Mouse (Mus musculus): ENCODE data around the gene Olfr1113. TPM values are rescaled to one million over a fixed set of nuclear protein-coding genes. Genes with fewer than 3 reads are reported as not detected.
"Not testable (repeated sequence)": the region's sequence is repeated elsewhere in the genome, so short reads cannot be mapped to it uniquely, and the experiment has no call there.

Gene Olfr1113
- polyA plus RNA-seq (2015; fragmentation: Nextera tagmentation; extraction: Ambion mirVana) = not detected in 2 replicates

DNA sequence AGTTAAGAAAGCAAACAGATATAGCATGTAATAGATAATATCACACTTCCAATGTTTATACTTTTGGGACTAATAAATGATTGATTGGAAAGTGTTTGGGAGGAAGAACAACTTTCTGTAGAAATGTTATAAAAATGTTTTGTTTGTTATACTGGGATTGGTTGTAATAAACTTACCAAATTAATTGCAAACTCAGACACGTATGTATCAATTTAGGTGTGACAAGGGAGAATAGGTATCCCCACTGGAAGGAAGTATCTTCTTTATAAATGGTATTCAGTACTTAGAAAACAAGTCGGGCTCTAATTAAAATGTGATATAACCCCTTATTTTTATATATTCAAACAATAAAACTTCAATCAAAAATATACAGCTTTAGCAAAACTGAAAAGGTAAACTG lies at the start of gene Olfr1113:
TSS of gene Olfr1113 (plus strand) at position 301 of the 400 bp plus-strand sequence.
- no peaks in the 10 kb centered on the region for H3K36me3 ChIP-seq (ENCODE audit: insufficient read depth, low read length)
- no peak for ATAC-seq (ENCODE audit: low FRiP score, low TSS enrichment)
- no peaks in the 10 kb centered on the region for H3K4me1 ChIP-seq (ENCODE audit: insufficient read depth, low read length)
- no peaks in the 10 kb centered on the region for H3K9me3 ChIP-seq (ENCODE audit: low read length)
- no peak within 1 kb of the TSS for H3K27ac ChIP-seq (ENCODE audit: low read length)
- no peak within 1 kb of the TSS for H3K9ac ChIP-seq (replicated peaks; ENCODE audit: low read length)
- no peak within 1 kb of the TSS for H3K4me3 ChIP-seq (ENCODE audit: low read length)
- no peaks in the 10 kb centered on the region for H3K27me3 ChIP-seq (ENCODE audit: insufficient read depth, low read length)
- H3K4me2 ChIP-seq (replicated peaks; ENCODE audit: low read depth, low read length) = no peak within 1 kb of the TSS
- 89% methylated on average over 2 of the region's 2 CpGs for WGBS

DNA sequence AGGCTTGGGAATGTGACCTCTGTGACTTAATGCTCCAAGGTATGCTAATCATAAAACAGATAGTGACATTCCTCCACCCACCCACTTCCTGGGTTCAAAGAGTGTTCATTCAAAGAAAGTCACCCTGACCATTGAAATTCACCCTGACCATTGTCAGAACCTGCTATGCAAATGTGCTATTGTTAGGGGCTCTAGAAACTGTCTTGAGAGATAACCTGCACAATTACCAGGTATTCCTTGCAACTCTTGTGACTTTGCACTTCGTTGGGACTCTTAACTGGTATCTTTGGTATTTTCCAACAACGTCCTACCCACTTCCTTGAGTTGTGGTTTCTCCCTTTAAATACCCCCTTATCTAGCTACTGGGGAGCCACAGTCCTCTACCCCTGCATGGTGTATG lies 41.0 kb upstream of the Olfr1113 start:
- H3K4me1 ChIP-seq (ENCODE audit: insufficient read depth, low read length); ATAC-seq (ENCODE audit: low FRiP score, low TSS enrichment): not testable (repeated sequence)
- 77% methylated on average over 2 of the region's 2 CpGs for WGBS

DNA sequence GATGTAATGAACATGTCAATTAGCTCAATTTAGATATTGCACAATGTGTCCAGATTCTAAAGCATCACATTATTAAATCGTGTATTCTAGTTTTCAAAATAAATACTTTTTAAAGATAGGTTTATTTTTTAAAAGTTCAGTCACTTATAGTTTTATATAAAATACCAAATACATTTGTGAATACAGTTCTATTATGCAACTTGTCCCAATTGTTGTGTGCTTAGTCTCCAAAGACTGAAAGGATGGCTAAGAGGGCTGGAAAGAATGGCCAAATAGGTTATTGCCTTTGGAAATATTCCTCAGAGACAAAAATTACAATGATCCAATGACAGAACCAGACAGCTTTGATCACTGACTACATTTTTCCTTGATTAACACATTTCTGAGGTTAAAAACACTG lies 21.3 kb upstream of the Olfr1113 start, which contains the start of gene Olfr1112:
TSS of gene Olfr1112 (plus strand) at position 301 of the 400 bp plus-strand sequence.
- Histone ChIP-seq H3K36me3 (ENCODE audit: insufficient read depth, low read length) (no peaks in the 10 kb centered on the region), H3K4me2 (replicated peaks; ENCODE audit: low read depth, low read length) (no peak within 1 kb of the TSS), H3K27me3 (ENCODE audit: insufficient read depth, low read length) (no peaks in the 10 kb centered on the region), H3K4me1 (ENCODE audit: insufficient read depth, low read length) (no peaks in the 10 kb centered on the region), H3K27ac (ENCODE audit: low read length) (no peak within 1 kb of the TSS), H3K9ac (replicated peaks; ENCODE audit: low read length) (no peak within 1 kb of the TSS), H3K4me3 (ENCODE audit: low read length) (no peak within 1 kb of the TSS), H3K9me3 (ENCODE audit: low read length) (no peaks in the 10 kb centered on the region)
- WGBS = 94% methylated on average over 1 of the region's 1 CpGs
- no peak for ATAC-seq (ENCODE audit: low FRiP score, low TSS enrichment)

More for the DNA sequence above, 41.0 kb upstream of the Olfr1113 start:
- H3K27ac ChIP-seq (ENCODE audit: low read length); H3K27me3 ChIP-seq (ENCODE audit: insufficient read depth, low read length); H3K36me3 ChIP-seq (ENCODE audit: insufficient read depth, low read length); H3K9ac ChIP-seq (replicated peaks; ENCODE audit: low read length); H3K4me2 ChIP-seq (replicated peaks; ENCODE audit: low read depth, low read length); H3K9me3 ChIP-seq (ENCODE audit: low read length); H3K4me3 ChIP-seq (ENCODE audit: low read length): not testable (repeated sequence)

DNA sequence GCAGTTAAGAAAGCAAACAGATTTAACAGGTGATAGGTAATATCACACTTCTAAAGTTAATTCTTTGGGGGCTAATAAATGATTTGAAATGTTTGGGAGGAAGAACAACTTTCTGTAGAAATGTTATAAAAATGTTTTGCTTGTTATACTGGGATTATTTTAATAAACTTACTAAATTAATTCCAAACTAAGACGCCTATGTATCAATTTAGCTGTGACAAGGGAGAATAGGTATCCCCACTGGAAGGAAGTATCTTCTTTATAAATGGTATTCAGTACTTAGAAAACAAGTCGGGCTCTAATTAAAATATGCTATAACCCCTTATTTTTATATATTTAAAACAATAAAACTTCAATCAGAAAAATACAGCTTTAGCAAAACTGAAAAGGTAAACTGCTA lies 38.9 kb downstream of the Olfr1113 start, which contains the start of gene Olfr1115:
TSS of gene Olfr1115 (plus strand) at position 301 of the 400 bp plus-strand sequence.
- Histone ChIP-seq H3K4me2 (replicated peaks; ENCODE audit: low read depth, low read length) (no peak within 1 kb of the TSS), H3K4me3 (ENCODE audit: low read length) (no peak within 1 kb of the TSS), H3K4me1 (ENCODE audit: insufficient read depth, low read length) (no peaks in the 10 kb centered on the region), H3K9ac (replicated peaks; ENCODE audit: low read length) (no peak within 1 kb of the TSS), H3K27ac (ENCODE audit: low read length) (no peak within 1 kb of the TSS), H3K36me3 (ENCODE audit: insufficient read depth, low read length) (no peaks in the 10 kb centered on the region), H3K27me3 (ENCODE audit: insufficient read depth, low read length) (no peaks in the 10 kb centered on the region), H3K9me3 (ENCODE audit: low read length) (no peaks in the 10 kb centered on the region)
- WGBS = 76% methylated on average over 2 of the region's 2 CpGs
- ATAC-seq (ENCODE audit: low FRiP score, low TSS enrichment) = no peak

Small RNAs within 50 kb of the gene (microRNA-seq; reads per million reads assigned to microRNA genes)
- gene Gm27438 = not detected

Other genes with a start within 250 kb of the Olfr1113 start
- not detected in 2 replicates for gene Olfr1099, start 248.3 kb upstream of the Olfr1113 start, polyA plus RNA-seq (2015; fragmentation: Nextera tagmentation; extraction: Ambion mirVana)
- gene Olfr1100, start 229.0 kb upstream of the Olfr1113 start, polyA plus RNA-seq (2015; fragmentation: Nextera tagmentation; extraction: Ambion mirVana) = not detected in 2 replicates
- not detected in 2 replicates for gene Olfr1101, start 217.7 kb upstream of the Olfr1113 start, polyA plus RNA-seq (2015; fragmentation: Nextera tagmentation; extraction: Ambion mirVana)
- gene Olfr1102, start 210.6 kb upstream of the Olfr1113 start, polyA plus RNA-seq (2015; fragmentation: Nextera tagmentation; extraction: Ambion mirVana) = not detected in 2 replicates
- gene Olfr1104, start 181.9 kb upstream of the Olfr1113 start, polyA plus RNA-seq (2015; fragmentation: Nextera tagmentation; extraction: Ambion mirVana) = not detected in 2 replicates
- gene Olfr1105, start 172.4 kb upstream of the Olfr1113 start, polyA plus RNA-seq (2015; fragmentation: Nextera tagmentation; extraction: Ambion mirVana) = not detected in 2 replicates
- not detected in 2 replicates for gene Olfr1106, start 156.7 kb upstream of the Olfr1113 start, polyA plus RNA-seq (2015; fragmentation: Nextera tagmentation; extraction: Ambion mirVana)
- gene Olfr1107, start 133.2 kb upstream of the Olfr1113 start, polyA plus RNA-seq (2015; fragmentation: Nextera tagmentation; extraction: Ambion mirVana) = not detected in 2 replicates
- gene Olfr1109, start 113.0 kb upstream of the Olfr1113 start, polyA plus RNA-seq (2015; fragmentation: Nextera tagmentation; extraction: Ambion mirVana) = not detected in 2 replicates
- gene Olfr259, start 94.4 kb upstream of the Olfr1113 start, polyA plus RNA-seq (2015; fragmentation: Nextera tagmentation; extraction: Ambion mirVana) = not detected in 2 replicates
- not detected in 2 replicates for gene Olfr1110, start 68.7 kb upstream of the Olfr1113 start, polyA plus RNA-seq (2015; fragmentation: Nextera tagmentation; extraction: Ambion mirVana)
- not detected in 2 replicates for gene Olfr1111, start 56.3 kb upstream of the Olfr1113 start, polyA plus RNA-seq (2015; fragmentation: Nextera tagmentation; extraction: Ambion mirVana)
- not detected in 2 replicates for gene Olfr1112, start 21.2 kb upstream of the Olfr1113 start, polyA plus RNA-seq (2015; fragmentation: Nextera tagmentation; extraction: Ambion mirVana)
- not detected in 2 replicates for gene Olfr1115, start 39.0 kb downstream of the Olfr1113 start, polyA plus RNA-seq (2015; fragmentation: Nextera tagmentation; extraction: Ambion mirVana)
- not detected in 2 replicates for gene Olfr1116, start 58.6 kb downstream of the Olfr1113 start, polyA plus RNA-seq (2015; fragmentation: Nextera tagmentation; extraction: Ambion mirVana)
- gene Olfr1118, start 98.6 kb downstream of the Olfr1113 start, polyA plus RNA-seq (2015; fragmentation: Nextera tagmentation; extraction: Ambion mirVana) = not detected in 2 replicates
- not detected in 2 replicates for gene Olfr1120, start 145.8 kb downstream of the Olfr1113 start, polyA plus RNA-seq (2015; fragmentation: Nextera tagmentation; extraction: Ambion mirVana)
- not detected in 2 replicates for gene Olfr1121, start 160.9 kb downstream of the Olfr1113 start, polyA plus RNA-seq (2015; fragmentation: Nextera tagmentation; extraction: Ambion mirVana)
- gene Olfr1122, start 176.9 kb downstream of the Olfr1113 start, polyA plus RNA-seq (2015; fragmentation: Nextera tagmentation; extraction: Ambion mirVana) = not detected in 2 replicates
- gene Olfr1123, start 207.7 kb downstream of the Olfr1113 start, polyA plus RNA-seq (2015; fragmentation: Nextera tagmentation; extraction: Ambion mirVana) = not detected in 2 replicates
- gene Olfr1124, start 221.3 kb downstream of the Olfr1113 start, polyA plus RNA-seq (2015; fragmentation: Nextera tagmentation; extraction: Ambion mirVana) = 0.09 TPM in 1 of 2 replicates, not detected in the other
- gene Olfr1126, start 245.0 kb downstream of the Olfr1113 start, polyA plus RNA-seq (2015; fragmentation: Nextera tagmentation; extraction: Ambion mirVana) = not detected in 2 replicates

Measured in kidney, embryonic 16.5 days (tissue).